Mouse (Mus musculus): ENCODE measurements around the gene Cyp2b9. TPM values are rescaled to one million over a fixed set of nuclear protein-coding genes. Genes with fewer than 3 reads are reported as not detected.
"Not testable (repeated sequence)": the region's sequence is repeated elsewhere in the genome, so short reads cannot be mapped to it uniquely, and the experiment has no call there.

The Cyp2b9 gene
- total RNA-seq (2022) = not detected

GRCm38 (mm10) chr7:26173111-26173510 lies at the start of gene Cyp2b9:
TSS of gene Cyp2b9 (plus strand) at chr7:26173411.
- DNase-seq (ENCODE audit: low spot score in 2 of 2) = not testable (repeated sequence)

- DNase-seq (ENCODE audit: low spot score in 2 of 2) = not testable (repeated sequence)
These were observed 33.6 kb upstream of the Cyp2b9 start for GRCm38 (mm10) chr7:26139623-26140022.

- DNase-seq (ENCODE audit: low spot score in 2 of 2) = not testable (repeated sequence)
These were observed 29.6 kb upstream of the Cyp2b9 start for GRCm38 (mm10) chr7:26143657-26144056.

- not testable (repeated sequence) for DNase-seq (ENCODE audit: low spot score in 2 of 2)
These were observed 4.3 kb upstream of the Cyp2b9 start for GRCm38 (mm10) chr7:26168765-26169536.

- DNase-seq (ENCODE audit: low spot score in 2 of 2) = no peak
These were observed 27.9 kb downstream of the Cyp2b9 start for GRCm38 (mm10) chr7:26201083-26201482.

GRCm38 (mm10) chr7:26260034-26260433 lies 86.8 kb downstream of the Cyp2b9 start, which contains the start of gene Vmn1r184:
TSS of gene Vmn1r184 (plus strand) at chr7:26260334.
- DNase-seq (ENCODE audit: low spot score in 2 of 2) = not testable (repeated sequence)

Other genes starting within 250 kb of the Cyp2b9 start
- not detected for gene Cyp2b13, start 111.9 kb upstream of the Cyp2b9 start, total RNA-seq (2022)
- not detected for gene Vmn1r184, start 86.9 kb downstream of the Cyp2b9 start, total RNA-seq (2022)
- gene Cyp2a4, start 133.8 kb downstream of the Cyp2b9 start, total RNA-seq (2022) = not detected
- not detected for gene Nlrp9c, start 230.3 kb downstream of the Cyp2b9 start, total RNA-seq (2022)